Mouse (Mus musculus) midbrain, embryonic 16.5 days (tissue): ENCODE results near the gene Bag5. TPM values are rescaled to one million over a fixed set of nuclear protein-coding genes. Genes with fewer than 3 reads are reported as not detected.
"Not testable (repeated sequence)": the region's sequence is repeated elsewhere in the genome, so short reads cannot be mapped to it uniquely, and the experiment has no call there.

Experiments
- ATAC-seq: fragments of 200-750 bp; cut with Nextera tagmentation; 2 replicates; pipeline ENCODE4 v1.8.0; 2017; ENCODE audit warnings: moderate TSS enrichment
- H3K27ac ChIP-seq: fragments of 300-500 bp; sonication (generic); 2 replicates; pipeline ENCODE4 v1.5.1; 2014; ENCODE audit warnings: mild to moderate bottlenecking, low read length, mixed read lengths
- H3K27me3 ChIP-seq: fragments of 300-500 bp; sonication (generic); 2 replicates; pipeline ENCODE4 v1.6.1; 2014; ENCODE audit warnings: low read depth, low read length, mixed read lengths; ENCODE audit not compliant: control insufficient read depth, insufficient read depth
- H3K36me3 ChIP-seq: fragments of 300-500 bp; sonication (generic); 2 replicates; pipeline ENCODE4 v1.6.1; 2014; ENCODE audit warnings: mild to moderate bottlenecking, low read length, moderate library complexity, mixed read lengths; ENCODE audit not compliant: control insufficient read depth, insufficient read depth
- H3K4me1 ChIP-seq: fragments of 300-500 bp; sonication (generic); 2 replicates; pipeline ENCODE4 v1.6.1; 2014; ENCODE audit warnings: mild to moderate bottlenecking, low read length, mixed read lengths; ENCODE audit not compliant: control insufficient read depth, insufficient read depth
- H3K4me2 ChIP-seq: fragments of 300-500 bp; sonication (generic); 2 replicates; pipeline ENCODE4 v1.6.1; 2014; ENCODE audit warnings: mild to moderate bottlenecking, low read length, mixed read lengths
- H3K4me3 ChIP-seq: fragments of 300-500 bp; sonication (generic); 2 replicates; pipeline ENCODE4 v1.5.1; 2014; ENCODE audit warnings: low read depth, mild to moderate bottlenecking, low read length, moderate library complexity, mixed read lengths
- H3K9ac ChIP-seq: fragments of 300-500 bp; sonication (generic); 2 replicates; pipeline ENCODE4 v1.6.1; 2014; ENCODE audit warnings: low read depth, low read length, mixed read lengths
- H3K9me3 ChIP-seq: fragments of 300-500 bp; sonication (generic); replicated peaks from 2 replicates; pipeline ENCODE4 v1.6.1; 2014; ENCODE audit warnings: mild to moderate bottlenecking, low read length, mixed read lengths; ENCODE audit not compliant: control insufficient read depth, poor library complexity, severe bottlenecking
- WGBS: fragments of 180-500 bp; shearing (Covaris S2); extraction: QIAGEN DNeasy Blood & Tissue Kit; methylation state at CpG from one replicate; pipeline ENCODE4 v1.1.7; 2014; 5-methylcytosine and 5-hydroxymethylcytosine counted together
- polyA plus RNA-seq: library from polyadenylated mRNA; unstranded; fragments of >200 nt; fragmentation: Nextera tagmentation; extraction: Ambion mirVana; gene quantifications from 2 replicates; pipeline ENCODE4 v1.2.1, GENCODE M21; 2015

Bag5 gene
- polyA plus RNA-seq, 1 experiment from 2014 or later: 70.4 TPM

DNA sequence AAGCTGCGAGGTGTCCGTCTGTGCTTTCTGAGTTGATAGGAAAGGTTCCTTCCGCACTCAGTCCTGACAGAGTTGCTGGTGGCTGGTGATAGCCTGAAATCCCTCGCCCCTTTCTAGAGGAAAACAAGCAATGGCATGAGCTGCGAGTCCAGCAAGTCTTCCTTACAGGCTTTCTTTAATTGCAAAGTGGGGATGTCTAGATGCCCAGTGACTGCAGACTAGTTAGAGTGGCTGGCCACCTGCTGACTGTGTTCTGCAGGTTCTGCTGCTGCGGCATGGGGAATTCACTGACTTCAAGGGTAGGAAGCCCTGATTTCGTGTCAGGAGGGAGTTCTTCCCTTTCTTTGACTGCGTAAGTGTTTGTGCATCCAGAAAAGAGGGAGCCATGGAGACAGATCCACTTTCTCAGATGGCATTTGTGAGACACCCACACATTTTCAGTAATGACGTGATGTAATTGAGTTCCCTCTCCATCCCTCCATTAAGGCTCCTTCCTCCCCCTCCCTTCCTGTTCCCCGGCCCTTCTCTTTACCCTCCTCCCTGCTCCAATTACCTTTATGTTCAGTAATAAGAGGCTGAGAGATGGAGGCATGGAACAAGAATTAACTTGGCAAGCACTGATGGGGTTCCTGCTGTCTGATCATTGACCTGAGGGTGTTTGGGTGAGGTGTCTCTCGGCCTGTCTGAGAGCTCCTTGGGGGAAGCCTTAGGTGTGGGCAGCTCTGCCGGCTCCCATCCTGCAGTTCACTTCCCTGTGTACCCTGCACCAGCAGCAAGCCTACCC, 12.5 kb upstream of the Bag5 start:
- Histone ChIP-seq H3K4me3 (no peak overlapping the region), H3K9ac (no peak overlapping the region), H3K27me3 (no peaks in the 10 kb centered on the region), H3K27ac (peak overlapping the region; percentile 51; the same call in 1 of the 2 replicates), H3K36me3 (peaks cover 5% of the 10 kb centered on the region; the same call in 1 of the 2 replicates), H3K4me1 (no peaks in the 10 kb centered on the region), H3K4me2 (no peak overlapping the region), H3K9me3 (no peaks in the 10 kb centered on the region)
- WGBS: 55% methylated on average over 12 of the region's 12 CpGs
- ATAC-seq: no peak

DNA sequence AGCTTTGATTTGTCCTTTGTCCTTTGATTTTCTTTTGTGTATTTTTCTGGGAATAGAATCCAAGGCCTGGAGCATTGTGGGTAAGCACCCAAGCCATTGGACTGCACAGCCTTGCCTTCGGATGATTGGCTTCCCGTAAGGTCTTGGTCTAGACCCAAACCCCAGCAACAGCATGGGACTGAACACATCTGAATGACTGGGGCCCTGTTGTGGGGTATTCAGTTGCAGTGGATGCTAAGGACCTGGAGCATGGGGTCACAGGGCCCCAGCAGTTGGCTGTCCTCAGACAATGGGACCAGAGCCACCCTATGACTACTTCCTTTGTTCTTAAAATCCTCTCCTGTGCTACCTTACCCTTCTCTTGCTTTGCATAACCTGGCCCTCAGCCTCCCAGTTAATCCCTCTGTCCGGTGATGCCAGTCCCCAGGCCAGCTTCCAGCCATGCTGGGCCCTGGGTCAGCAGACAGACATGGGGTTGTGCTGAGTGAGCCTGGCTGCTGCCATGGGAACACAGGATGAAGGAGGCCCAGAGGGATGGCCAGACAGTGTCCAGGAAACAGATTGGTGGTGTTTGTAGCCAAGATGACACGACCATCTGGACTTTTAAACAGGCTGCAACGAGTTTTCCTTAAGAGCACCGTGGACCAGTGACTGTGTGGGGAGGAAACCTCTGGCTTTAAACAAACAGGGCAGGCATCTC, 11.7 kb upstream of the Bag5 start:
- Histone ChIP-seq H3K4me1 (no peaks in the 10 kb centered on the region), H3K9ac (0 out of 2 replicates have a peak overlapping the region, but pooled peaks have one; percentile 14), H3K27me3 (no peaks in the 10 kb centered on the region), H3K4me2 (no peak overlapping the region), H3K27ac (peak overlapping the region; percentile 57; the same call in 1 of the 2 replicates), H3K36me3 (peaks cover 5% of the 10 kb centered on the region; the same call in 1 of the 2 replicates), H3K4me3 (no peak overlapping the region), H3K9me3 (no peaks in the 10 kb centered on the region)
- WGBS: 25% methylated on average over 6 of the region's 6 CpGs
- ATAC-seq: peak; percentile 80

DNA sequence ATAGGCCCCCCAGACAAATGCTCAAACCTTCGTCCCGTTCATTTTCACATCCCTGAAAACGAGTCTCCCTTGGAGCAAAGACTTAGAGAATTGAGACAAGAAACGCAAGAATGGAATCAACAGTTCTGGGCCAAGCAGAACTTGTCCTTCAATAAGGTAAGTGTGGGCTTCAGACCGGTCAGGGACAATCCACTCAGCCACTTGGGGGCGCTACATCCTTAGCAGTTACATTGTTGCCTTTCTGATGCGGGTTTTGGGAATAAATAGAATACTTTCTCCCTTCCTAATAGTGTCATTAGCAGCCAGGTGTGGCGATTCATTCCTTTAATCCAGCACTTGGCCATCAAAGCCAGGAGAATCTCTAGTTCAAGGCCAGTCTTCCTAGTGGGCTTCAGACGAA, 9.6 kb upstream of the Bag5 start:
- Histone ChIP-seq H3K36me3 (peaks cover 5% of the 10 kb centered on the region; the same call in 1 of the 2 replicates), H3K4me1 (peaks cover 4% of the 10 kb centered on the region; the same call in 1 of the 2 replicates), H3K27me3 (no peaks in the 10 kb centered on the region), H3K9ac (no peak overlapping the region), H3K27ac (no peak overlapping the region), H3K4me2 (no peak overlapping the region), H3K9me3 (no peaks in the 10 kb centered on the region), H3K4me3 (no peak overlapping the region)
- WGBS: 73% methylated on average over 9 of the region's 9 CpGs
- no peak for ATAC-seq

DNA sequence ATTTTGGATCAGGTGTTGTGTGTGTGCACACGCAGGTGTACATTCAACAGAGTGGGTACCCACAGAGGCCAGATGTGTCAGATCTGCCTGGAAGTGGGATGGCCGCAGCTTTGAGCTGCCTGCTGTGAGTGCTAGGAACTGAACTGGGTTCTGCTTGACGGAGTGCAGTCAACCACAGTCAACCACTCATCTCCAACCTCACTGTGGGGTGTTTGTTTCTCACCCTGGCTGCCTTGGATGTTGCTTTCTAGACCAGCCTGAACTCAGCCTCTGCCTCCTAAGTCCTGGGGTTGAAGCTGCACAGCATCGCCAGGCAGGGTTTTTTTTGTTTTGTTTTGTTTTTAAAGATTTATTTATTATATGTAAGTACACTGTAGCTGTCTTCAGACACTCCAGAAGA, 7.2 kb upstream of the Bag5 start:
- Histone ChIP-seq H3K9me3 (no peaks in the 10 kb centered on the region), H3K27ac (no peak overlapping the region), H3K36me3 (peaks cover 2% of the 10 kb centered on the region; the same call in 1 of the 2 replicates), H3K4me2 (no peak overlapping the region), H3K9ac (no peak overlapping the region), H3K4me1 (peaks cover 4% of the 10 kb centered on the region; the same call in 1 of the 2 replicates), H3K27me3 (no peaks in the 10 kb centered on the region), H3K4me3 (no peak overlapping the region)
- no peak for ATAC-seq
- 75% methylated on average over 4 of the region's 4 CpGs for WGBS

DNA sequence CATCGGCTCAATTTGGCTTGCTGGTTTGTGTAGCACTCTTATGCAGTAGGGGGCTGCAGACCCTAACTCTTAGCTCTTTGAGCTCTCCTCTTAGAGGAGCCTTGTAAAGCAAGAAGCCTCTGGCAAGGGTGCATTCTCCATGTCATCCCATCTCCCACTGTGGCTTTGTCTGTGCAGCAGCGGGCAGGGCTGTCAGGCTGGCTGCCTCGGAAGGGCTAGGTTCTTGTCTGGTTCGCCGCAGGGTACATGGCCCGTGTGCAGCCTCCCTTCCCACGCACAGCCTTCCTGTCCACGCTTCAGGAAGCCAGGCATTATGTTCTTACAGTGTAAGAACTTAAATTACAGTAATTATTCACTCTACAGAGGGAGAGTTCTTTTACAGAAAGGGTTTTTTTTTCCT, 5.6 kb upstream of the Bag5 start:
- Histone ChIP-seq H3K4me2 (no peak overlapping the region), H3K9ac (0 out of 2 replicates have a peak overlapping the region, but pooled peaks have one; percentile 7), H3K4me1 (peaks cover 14% of the 10 kb centered on the region), H3K4me3 (no peak overlapping the region), H3K36me3 (no peaks in the 10 kb centered on the region), H3K27ac (peak overlapping the region; percentile 61), H3K9me3 (no peaks in the 10 kb centered on the region), H3K27me3 (no peaks in the 10 kb centered on the region)
- ATAC-seq: 0 out of 2 replicates have a peak, but pooled peaks have one; percentile 45
- 24% methylated on average over 8 of the region's 8 CpGs for WGBS

DNA sequence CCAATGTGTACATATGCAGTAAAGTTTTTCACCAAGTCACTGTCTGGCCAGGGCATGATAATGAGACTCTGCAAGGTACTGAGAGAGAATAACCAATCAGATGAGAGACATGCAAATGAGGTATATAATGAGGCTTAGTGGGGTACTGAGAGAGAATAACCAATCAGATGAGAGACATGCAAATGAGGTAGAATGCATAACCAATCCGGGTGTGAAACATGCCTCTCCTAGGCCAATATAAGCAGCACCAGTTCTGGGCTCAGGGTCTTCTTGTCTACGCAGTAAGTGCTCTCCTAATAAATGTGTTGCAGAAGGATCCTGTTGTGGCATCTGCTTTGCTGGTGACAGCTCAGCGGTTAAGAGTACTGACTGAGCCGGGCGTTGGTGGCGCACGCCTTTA, 3.4 kb upstream of the Bag5 start:
- H3K4me1 ChIP-seq: peaks cover 22% of the 10 kb centered on the region
- no peak overlapping the region for H3K4me2 ChIP-seq
- WGBS: 97% methylated on average over 7 of the region's 7 CpGs
- no peaks in the 10 kb centered on the region for H3K9me3 ChIP-seq
- no peak overlapping the region for H3K27ac ChIP-seq
- no peak overlapping the region for H3K4me3 ChIP-seq
- no peaks in the 10 kb centered on the region for H3K27me3 ChIP-seq
- no peaks in the 10 kb centered on the region for H3K36me3 ChIP-seq
- H3K9ac ChIP-seq: no peak overlapping the region
- ATAC-seq: no peak

DNA sequence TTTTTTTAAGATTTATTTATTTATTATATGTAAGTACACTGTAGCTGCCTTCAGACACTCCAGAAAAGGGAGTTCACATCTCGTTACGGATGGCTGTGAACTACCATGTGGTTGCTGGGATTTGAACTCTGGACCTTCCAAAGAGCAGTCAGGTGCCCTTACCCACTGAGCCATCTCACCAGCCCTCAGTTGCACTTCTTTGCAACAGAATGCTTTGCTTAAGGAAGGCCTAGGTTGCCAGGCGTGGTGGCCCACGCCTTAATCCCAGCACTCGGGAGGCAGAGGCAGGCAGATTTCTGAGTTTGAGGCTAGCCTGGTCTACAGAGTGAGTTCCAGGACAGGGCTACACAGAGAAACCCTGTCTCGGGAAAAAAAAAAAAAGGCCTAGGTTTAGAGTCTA, 823 bp upstream of the Bag5 start:
- not testable (repeated sequence) for ATAC-seq, H3K9ac ChIP-seq, H3K27ac ChIP-seq, H3K9me3 ChIP-seq, H3K27me3 ChIP-seq
- peaks cover 25% of the 10 kb centered on the region for H3K4me1 ChIP-seq
- H3K4me3 ChIP-seq: peak overlapping the region; percentile 100
- peak overlapping the region; percentile 64 for H3K4me2 ChIP-seq
- peaks cover 16% of the 10 kb centered on the region for H3K36me3 ChIP-seq
- 85% methylated on average over 6 of the region's 6 CpGs for WGBS

DNA sequence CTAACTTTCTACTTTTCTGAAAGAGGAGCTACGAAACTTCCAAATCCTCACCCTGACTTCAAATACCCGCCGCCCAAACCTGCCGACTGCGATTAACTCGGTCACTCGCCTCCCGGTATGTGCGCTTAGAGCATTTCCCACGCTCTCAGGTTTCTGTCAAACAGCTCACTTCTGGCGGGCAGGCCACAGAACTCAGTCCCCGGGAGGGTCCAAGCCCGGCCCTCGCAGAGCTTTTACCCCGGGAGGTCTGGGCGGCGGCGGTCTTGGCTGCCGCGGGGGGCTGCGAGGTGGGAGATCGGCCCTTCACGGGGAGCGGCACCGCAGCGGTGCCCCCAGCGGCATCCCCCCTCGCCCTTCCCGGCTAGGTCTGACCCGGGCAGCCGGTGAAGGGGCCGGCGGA, 581 bp downstream of the Bag5 start:
- Histone ChIP-seq H3K9ac (peak overlapping the region; percentile 95), H3K27me3 (no peaks in the 10 kb centered on the region), H3K9me3 (no peaks in the 10 kb centered on the region), H3K4me3 (peak overlapping the region; percentile 100), H3K4me1 (peaks cover 20% of the 10 kb centered on the region), H3K36me3 (peaks cover 20% of the 10 kb centered on the region), H3K27ac (peak overlapping the region; percentile 91), H3K4me2 (peak overlapping the region; percentile 83)
- WGBS: under 1% methylated on average over 30 of the region's 33 CpGs
- ATAC-seq: no peak; the same call in 1 of the 2 replicates

DNA sequence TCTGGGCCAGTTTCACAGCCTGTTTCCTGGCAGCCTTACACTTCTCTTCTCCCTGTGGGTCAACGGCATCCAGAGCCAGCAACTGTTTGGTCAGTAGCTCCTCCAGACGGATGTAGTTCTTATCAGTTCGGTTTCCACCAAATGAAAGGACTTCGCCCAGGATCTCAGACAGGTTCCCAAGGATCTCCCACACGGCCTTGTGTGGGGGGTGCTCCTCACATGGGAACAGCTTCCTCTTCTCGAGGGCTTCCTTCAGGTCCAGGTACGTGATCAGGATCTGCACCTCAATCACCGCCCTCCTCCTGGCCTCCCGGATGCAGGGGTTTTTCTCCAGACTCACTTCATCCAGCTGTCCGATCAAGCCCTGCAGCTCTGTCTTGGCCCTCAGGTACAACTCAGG, 3.0 kb downstream of the Bag5 start:
- H3K4me2 ChIP-seq: no peak overlapping the region

More for the DNA sequence above, 3.0 kb downstream of the Bag5 start:
- H3K27ac ChIP-seq: no peak overlapping the region
- WGBS: 95% methylated on average over 10 of the region's 10 CpGs
- ATAC-seq: no peak
- H3K4me1 ChIP-seq: peaks cover 20% of the 10 kb centered on the region
- no peaks in the 10 kb centered on the region for H3K9me3 ChIP-seq
- no peak overlapping the region for H3K4me3 ChIP-seq
- H3K27me3 ChIP-seq: no peaks in the 10 kb centered on the region
- no peak overlapping the region for H3K9ac ChIP-seq
- peaks cover 20% of the 10 kb centered on the region for H3K36me3 ChIP-seq
